In genomic region chr2:65566793-65567787, GRCm38 (mm10) we compare ENCODE assay signal across 8 mouse cellular contexts. TPM values are rescaled to one million over a fixed set of nuclear protein-coding genes. Genes with fewer than 3 reads are reported as not detected.
DNase-seq lines count a peak whose midpoint lies in the region; ATAC-seq and TF ChIP-seq lines count a peak whose summit lies in the region.

Gene Scn3a (minus strand): TSS chr2:65567627.

- ATAC-seq in forebrain, embryonic 11.5 days (replicated peaks; ENCODE audit: low FRiP score): peak; percentile 81
- peak; percentile 75 for ATAC-seq in hindbrain, postnatal 0 days

- no peaks in the 10 kb centered on the region for H3K27me3 ChIP-seq in forebrain, embryonic 11.5 days (ENCODE audit: control insufficient read depth, insufficient read depth, low read length)
- no peaks in the 10 kb centered on the region for H3K27me3 ChIP-seq in hindbrain, postnatal 0 days (ENCODE audit: insufficient read depth, low read length)
- peaks cover 44% of the 10 kb centered on the region for H3K27me3 ChIP-seq in midbrain, embryonic 10.5 days (ENCODE audit: low read depth, poor library complexity, severe bottlenecking)

- no peak within 1 kb of the TSS for H3K27ac ChIP-seq in forebrain, embryonic 11.5 days (ENCODE audit: low read depth, low read length)
- peak within 1 kb of the TSS; percentile 79 for H3K27ac ChIP-seq in hindbrain, postnatal 0 days
- H3K27ac ChIP-seq in midbrain, embryonic 10.5 days (replicated peaks): peak within 1 kb of the TSS; percentile 46

- H3K4me2 ChIP-seq in forebrain, embryonic 11.5 days (ENCODE audit: low read depth, low read length, severe bottlenecking): peak within 1 kb of the TSS; percentile 34; the same call in 1 of the 2 replicates
- H3K4me2 ChIP-seq in hindbrain, postnatal 0 days (ENCODE audit: low read depth, low read length): peak within 1 kb of the TSS; percentile 54

- intact Hi-C loops in gastrocnemius, postnatal 36 days (cut with DNase I): loop anchor here (5.0 to 10.0 kb wide), 2 partner anchors 170 to 422 kb away; no protein-coding TSS in a partner anchor

- WGBS in forebrain, embryonic 11.5 days: 17% methylated on average over 16 of the region's 16 CpGs
- 11% methylated on average over 16 of the region's 16 CpGs for WGBS in hindbrain, postnatal 0 days
- 26% methylated on average over 16 of the region's 16 CpGs for WGBS in midbrain, embryonic 10.5 days

- peak; percentile 26 for DNase-seq in gastrocnemius, postnatal 10 days
- DNase-seq in gastrocnemius, postnatal 36 days: no peak
- DNase-seq in brain, adult 2 months (ENCODE audit: low read depth, low spot score): peak; percentile 78
- DNase-seq in forebrain, embryonic 11.5 days (ENCODE audit: low spot score): peak; percentile 67
- peak; percentile 88 for DNase-seq in hindbrain, postnatal 0 days (ENCODE audit: low spot score)
- DNase-seq in left cerebral cortex, adult 11 months (ENCODE audit: low spot score): peak; percentile 43
- DNase-seq in midbrain, embryonic 10.5 days (ENCODE audit: low spot score): peak; percentile 62
- peak; percentile 21 for DNase-seq in skeletal muscle tissue, adult 2 months (ENCODE audit: low read depth, low spot score)

- peak within 1 kb of the TSS; percentile 48 for H3K9ac ChIP-seq in forebrain, embryonic 11.5 days (ENCODE audit: low read length)
- H3K9ac ChIP-seq in hindbrain, postnatal 0 days (replicated peaks; ENCODE audit: low read length): peak within 1 kb of the TSS; percentile 58

- H3K4me1 ChIP-seq in forebrain, embryonic 11.5 days (replicated peaks; ENCODE audit: control insufficient read depth, insufficient read depth, low read length): no peaks in the 10 kb centered on the region
- H3K4me1 ChIP-seq in hindbrain, postnatal 0 days (ENCODE audit: insufficient read depth, low read length): peaks cover 5% of the 10 kb centered on the region
- H3K4me1 ChIP-seq in midbrain, embryonic 10.5 days: peaks cover 23% of the 10 kb centered on the region

- H3K9me3 ChIP-seq in forebrain, embryonic 11.5 days (ENCODE audit: control insufficient read depth, low read length): no peaks in the 10 kb centered on the region
- H3K9me3 ChIP-seq in hindbrain, postnatal 0 days (ENCODE audit: low read length): no peaks in the 10 kb centered on the region
- H3K9me3 ChIP-seq in midbrain, embryonic 10.5 days (replicated peaks): no peaks in the 10 kb centered on the region

- peak within 1 kb of the TSS; percentile 23 for H3K4me3 ChIP-seq in forebrain, embryonic 11.5 days (ENCODE audit: low read depth, low read length)
- H3K4me3 ChIP-seq in hindbrain, postnatal 0 days (ENCODE audit: low read length): peak within 1 kb of the TSS; percentile 46
- H3K4me3 ChIP-seq in midbrain, embryonic 10.5 days: peak within 1 kb of the TSS; percentile 40

- H3K36me3 ChIP-seq in forebrain, embryonic 11.5 days (ENCODE audit: control insufficient read depth, insufficient read depth, low read length): no peaks in the 10 kb centered on the region
- H3K36me3 ChIP-seq in hindbrain, postnatal 0 days (ENCODE audit: insufficient read depth, low read length): no peaks in the 10 kb centered on the region
- no peaks in the 10 kb centered on the region for H3K36me3 ChIP-seq in midbrain, embryonic 10.5 days

- TF ChIP-seq CTCF in hindbrain, postnatal 0 days (IDR thresholded peaks at IDR 0.05; ENCODE audit: low read depth): peak; percentile 86

RNA-seq across cellular contexts. Expression of gene Scn3a, which starts in this region (rescaled TPM):
- 1 to 10 TPM in 1 of 2 experiments, under 1 TPM in 1; 0.77 to 1.1 TPM for total RNA-seq in gastrocnemius, postnatal 10 days (2021)
- total RNA-seq in gastrocnemius, postnatal 36 days (2021): under 1 TPM; 0.13 to 0.27 TPM
- polyA plus RNA-seq in forebrain, embryonic 11.5 days (2014; fragmentation: Nextera tagmentation; extraction: Ambion mirVana): 19.2 and 19.8 TPM in 2 replicates
- total RNA-seq in hindbrain, postnatal 0 days (2014; rRNA removed): 52.6 and 65.1 TPM in 2 replicates
- polyA plus RNA-seq in hindbrain, postnatal 0 days (2015; fragmentation: Nextera tagmentation; extraction: Ambion mirVana): 31.1 and 32.1 TPM in 2 replicates
- 5.0 and 17.6 TPM in 2 replicates for polyA plus RNA-seq in midbrain, embryonic 10.5 days (2016; fragmentation: Nextera tagmentation; extraction: Ambion mirVana)

Comparison
In these comparisons a context has a peak if more than half of its experiments do, and no peak if none do; other contexts are left out.
1. RNA of gene Scn3a (total RNA-seq): 52.6 to 65.1 TPM in hindbrain, postnatal 0 days; 0.77 to 1.1 TPM in gastrocnemius, postnatal 10 days and 0.13 to 0.27 TPM in gastrocnemius, postnatal 36 days; every median in the first group is over 10 times any median in the second.
2. DNase-seq: peak in gastrocnemius, postnatal 10 days (single experiment), brain, adult 2 months (single experiment), forebrain, embryonic 11.5 days (single experiment), hindbrain, postnatal 0 days (single experiment), left cerebral cortex, adult 11 months (single experiment), midbrain, embryonic 10.5 days (single experiment) and skeletal muscle tissue, adult 2 months (single experiment); none in gastrocnemius, postnatal 36 days (0 of 2).
3. Peak in every context shown above with its lines, with median percentiles within 50 percentile points of each other: H3K4me3 ChIP-seq.